Mouse (Mus musculus) embryonic facial prominence, embryonic 10.5 days (tissue): Measurements from ENCODE around the gene Dgkz. TPM values are rescaled to one million over a fixed set of nuclear protein-coding genes. Genes with fewer than 3 reads are reported as not detected.
A peak's percentile ranks its signal among the peaks of the same experiment; 100 is the strongest.

Experiments used
- DNase-seq: peaks from one replicate; pipeline ENCODE4 v3.0.0-alpha.2; 2017; ENCODE audit warnings: low spot score
- H3K27ac ChIP-seq: fragments of 300-500 bp; sonication (generic); replicated peaks from 2 replicates; pipeline ENCODE4 v1.5.1; 2016; ENCODE audit warnings: mild to moderate bottlenecking
- H3K27me3 ChIP-seq: fragments of 300-500 bp; sonication (generic); replicated peaks from 2 replicates; pipeline ENCODE4 v1.6.1; 2016; ENCODE audit warnings: low read depth, mild to moderate bottlenecking; ENCODE audit not compliant: poor library complexity, severe bottlenecking
- H3K36me3 ChIP-seq: fragments of 300-500 bp; sonication (generic); replicated peaks from 2 replicates; pipeline ENCODE4 v1.6.1; 2016; ENCODE audit warnings: mild to moderate bottlenecking, moderate library complexity
- H3K4me1 ChIP-seq: fragments of 300-500 bp; sonication (generic); 2 replicates; pipeline ENCODE4 v1.6.1; 2016
- H3K4me3 ChIP-seq: fragments of 300-500 bp; sonication (generic); 2 replicates; pipeline ENCODE4 v1.5.1; 2016; ENCODE audit warnings: mild to moderate bottlenecking, moderate library complexity
- H3K9me3 ChIP-seq: fragments of 300-500 bp; sonication (generic); 2 replicates; pipeline ENCODE4 v1.6.1; 2016; ENCODE audit warnings: mild to moderate bottlenecking
- WGBS: fragments of 180-500 bp; shearing (Covaris S2); methylation state at CpG from one replicate; pipeline ENCODE4 v1.1.7; 2016; 5-methylcytosine and 5-hydroxymethylcytosine counted together
- polyA plus RNA-seq: library from polyadenylated mRNA; unstranded; fragments of >200 nt; fragmentation: Nextera tagmentation; extraction: Ambion mirVana; gene quantifications from 2 replicates; pipeline ENCODE4 v1.2.1, GENCODE M21; 2016

Gene Dgkz
- polyA plus RNA-seq, 1 experiment from 2014 or later: 42.1 TPM

- no peak for DNase-seq
- H3K4me1 ChIP-seq: peaks cover 56% of the 10 kb centered on the region
- H3K9me3 ChIP-seq: no peaks in the 10 kb centered on the region
- peaks cover 16% of the 10 kb centered on the region for H3K36me3 ChIP-seq
- WGBS: 17% methylated on average over 5 of the region's 5 CpGs
- H3K4me3 ChIP-seq: no peak overlapping the region
- H3K27me3 ChIP-seq: no peaks in the 10 kb centered on the region
- peak overlapping the region; percentile 62 for H3K27ac ChIP-seq
Observed at GRCm38 (mm10) chr2:91953825-91954224, 21.8 kb downstream of the Dgkz start.

- 20% methylated on average over 15 of the region's 15 CpGs for WGBS
- Histone ChIP-seq H3K36me3 (peaks cover 3% of the 10 kb centered on the region), H3K4me1 (peaks cover 72% of the 10 kb centered on the region), H3K9me3 (no peaks in the 10 kb centered on the region), H3K4me3 (peak overlapping the region; percentile 41), H3K27me3 (no peaks in the 10 kb centered on the region), H3K27ac (peak overlapping the region; percentile 81)
- peak; percentile 78 for DNase-seq
Observed at GRCm38 (mm10) chr2:91950275-91951085, 25.2 kb downstream of the Dgkz start.

- peaks cover 12% of the 10 kb centered on the region for H3K36me3 ChIP-seq
- no peaks in the 10 kb centered on the region for H3K9me3 ChIP-seq
- no peaks in the 10 kb centered on the region for H3K27me3 ChIP-seq
- WGBS: 71% methylated on average over 17 of the region's 17 CpGs
- DNase-seq: no peak
- H3K4me3 ChIP-seq: peak overlapping the region; percentile 41
- peak overlapping the region; percentile 81 for H3K27ac ChIP-seq
- peaks cover 75% of the 10 kb centered on the region for H3K4me1 ChIP-seq
Observed at GRCm38 (mm10) chr2:91949411-91950274, 26.0 kb downstream of the Dgkz start.

GRCm38 (mm10) chr2:91948792-91949241 lies 26.8 kb downstream of the Dgkz start:
- Histone ChIP-seq H3K4me1 (peaks cover 74% of the 10 kb centered on the region), H3K27ac (peak overlapping the region; percentile 81)
- 82% methylated on average over 3 of the region's 3 CpGs for WGBS

GRCm38 (mm10) chr2:91948151-91948509 lies 27.5 kb downstream of the Dgkz start:
- Histone ChIP-seq H3K27ac (peak overlapping the region; percentile 81), H3K4me3 (no peak overlapping the region), H3K27me3 (no peaks in the 10 kb centered on the region), H3K9me3 (no peaks in the 10 kb centered on the region), H3K4me1 (peaks cover 67% of the 10 kb centered on the region), H3K36me3 (peaks cover 17% of the 10 kb centered on the region)
- no peak for DNase-seq
- 74% methylated on average over 6 of the region's 6 CpGs for WGBS

More at GRCm38 (mm10) chr2:91948792-91949241, 26.8 kb downstream of the Dgkz start:
- H3K27me3 ChIP-seq: no peaks in the 10 kb centered on the region
- peaks cover 13% of the 10 kb centered on the region for H3K36me3 ChIP-seq
- no peak overlapping the region for H3K4me3 ChIP-seq
- no peaks in the 10 kb centered on the region for H3K9me3 ChIP-seq
- DNase-seq: no peak

- peak overlapping the region; percentile 81 for H3K27ac ChIP-seq
- no peak for DNase-seq
- H3K36me3 ChIP-seq: peaks cover 18% of the 10 kb centered on the region
- 53% methylated on average over 11 of the region's 11 CpGs for WGBS
- H3K27me3 ChIP-seq: no peaks in the 10 kb centered on the region
- no peaks in the 10 kb centered on the region for H3K9me3 ChIP-seq
- H3K4me1 ChIP-seq: peaks cover 66% of the 10 kb centered on the region
- H3K4me3 ChIP-seq: peak overlapping the region; percentile 11; the same call in 1 of the 2 replicates
Observed at GRCm38 (mm10) chr2:91947397-91948150, 28.1 kb downstream of the Dgkz start.

GRCm38 (mm10) chr2:91946836-91947235 lies 28.8 kb downstream of the Dgkz start:
- H3K27ac ChIP-seq: peak overlapping the region; percentile 81

GRCm38 (mm10) chr2:91945483-91945882 lies 30.2 kb downstream of the Dgkz start, which contains the start of gene Gm9821:
TSS of gene Gm9821 (plus strand) at chr2:91945703.
- 81% methylated on average over 18 of the region's 18 CpGs for WGBS
- no peak for DNase-seq
- Histone ChIP-seq H3K4me3 (peak within 1 kb of the TSS; percentile 21; the same call in 1 of the 2 replicates), H3K4me1 (peaks cover 62% of the 10 kb centered on the region), H3K9me3 (no peaks in the 10 kb centered on the region), H3K36me3 (peaks cover 38% of the 10 kb centered on the region), H3K27me3 (no peaks in the 10 kb centered on the region), H3K27ac (peak within 1 kb of the TSS; percentile 65)

More at GRCm38 (mm10) chr2:91946836-91947235, 28.8 kb downstream of the Dgkz start:
- no peaks in the 10 kb centered on the region for H3K27me3 ChIP-seq
- H3K4me3 ChIP-seq: 0 out of 2 replicates have a peak overlapping the region, but pooled peaks have one; percentile 11
- no peaks in the 10 kb centered on the region for H3K9me3 ChIP-seq
- WGBS: 81% methylated on average over 6 of the region's 6 CpGs
- H3K4me1 ChIP-seq: peaks cover 66% of the 10 kb centered on the region
- DNase-seq: no peak
- H3K36me3 ChIP-seq: peaks cover 26% of the 10 kb centered on the region

GRCm38 (mm10) chr2:91944170-91944950 lies 31.3 kb downstream of the Dgkz start:
- 47% methylated on average over 13 of the region's 13 CpGs for WGBS
- Histone ChIP-seq H3K4me1 (peaks cover 53% of the 10 kb centered on the region), H3K36me3 (peaks cover 49% of the 10 kb centered on the region), H3K27ac (peak overlapping the region; percentile 65), H3K27me3 (no peaks in the 10 kb centered on the region), H3K4me3 (peak overlapping the region; percentile 21; the same call in 1 of the 2 replicates), H3K9me3 (no peaks in the 10 kb centered on the region)
- peak; percentile 87 for DNase-seq

- H3K4me1 ChIP-seq: peaks cover 33% of the 10 kb centered on the region
- 77% methylated on average over 6 of the region's 6 CpGs for WGBS
- no peaks in the 10 kb centered on the region for H3K9me3 ChIP-seq
- no peak overlapping the region for H3K4me3 ChIP-seq
- H3K27ac ChIP-seq: no peak overlapping the region
- no peaks in the 10 kb centered on the region for H3K27me3 ChIP-seq
- H3K36me3 ChIP-seq: peaks cover 69% of the 10 kb centered on the region
- no peak for DNase-seq
Observed at GRCm38 (mm10) chr2:91942356-91942755, 33.3 kb downstream of the Dgkz start.

GRCm38 (mm10) chr2:91939303-91939935 lies 36.2 kb downstream of the Dgkz start:
- Histone ChIP-seq H3K27ac (no peak overlapping the region), H3K4me3 (no peak overlapping the region), H3K9me3 (no peaks in the 10 kb centered on the region), H3K4me1 (peaks cover 32% of the 10 kb centered on the region), H3K27me3 (no peaks in the 10 kb centered on the region), H3K36me3 (peaks cover 85% of the 10 kb centered on the region)
- WGBS: 85% methylated on average over 15 of the region's 15 CpGs
- DNase-seq: no peak
